Mouse (Mus musculus) adrenal gland, adult 2 months (tissue): ENCODE measurements around the gene Zfp712. TPM values are rescaled to one million over a fixed set of nuclear protein-coding genes. Genes with fewer than 3 reads are reported as not detected.
A peak's percentile ranks its signal among the peaks of the same experiment; 100 is the strongest.

Source experiments
- DNase-seq: peaks from one replicate; pipeline ENCODE4 v3.0.0; 2021
- long read RNA-seq: library from polyadenylated mRNA; stranded (forward); transcript quantifications from one replicate; pipeline ENCODE4 v2.0.0, GENCODE M21; 2021
- polyA plus RNA-seq: library from polyadenylated mRNA; depleted of rRNA; stranded (reverse); fragments of >200 nt; gene quantifications from 2 replicates; pipeline ENCODE4 v1.2.3, GENCODE M21; 2012; rRNA removed
- total RNA-seq, 2 experiments: library from RNA; stranded (reverse); gene quantifications; 2 replicates each; pipeline ENCODE4 v1.2.3; 2021

Gene Zfp712
- total RNA-seq, result 1 to 10 TPM; 2.0 to 2.2 TPM
- polyA plus RNA-seq, result 0.02 and 0.04 TPM in 2 replicates
- long read RNA-seq, partial matches to known transcripts, result 0 of 2 reads
- long read RNA-seq, other reads (novel, unspliced or antisense), result 0 of 2 reads

GRCm38 (mm10) chr13:67060786-67061358 lies at the start of gene Zfp712:
TSS of gene Zfp712 (minus strand) at chr13:67061170.
- DNase-seq, result peak; percentile 94

GRCm38 (mm10) chr13:67108821-67109206 lies 47.8 kb upstream of the Zfp712 start:
- DNase-seq, result no peak

- peak; percentile 92 for DNase-seq
Measured at GRCm38 (mm10) chr13:67108194-67108820, 47.3 kb upstream of the Zfp712 start, which contains the start of gene Gm28557. TSS of gene Gm28557 (minus strand) at chr13:67108604.

GRCm38 (mm10) chr13:67107681-67108080 lies 46.7 kb upstream of the Zfp712 start:
- no peak for DNase-seq

- no peak for DNase-seq
Measured at GRCm38 (mm10) chr13:67097876-67098275, 36.9 kb upstream of the Zfp712 start, which contains the start of gene Zfp708. TSS of gene Zfp708 (minus strand) at chr13:67097976.

GRCm38 (mm10) chr13:67090154-67090553 lies 29.2 kb upstream of the Zfp712 start:
- DNase-seq, result no peak

GRCm38 (mm10) chr13:67081946-67082345 lies 21.0 kb upstream of the Zfp712 start:
- DNase-seq, result no peak

GRCm38 (mm10) chr13:67081142-67081713 lies 20.3 kb upstream of the Zfp712 start:
- peak; percentile 91 for DNase-seq

GRCm38 (mm10) chr13:67077244-67077643 lies 16.3 kb upstream of the Zfp712 start:
- DNase-seq, result no peak

- no peak for DNase-seq
Measured at GRCm38 (mm10) chr13:67072786-67073185, 11.8 kb upstream of the Zfp712 start.

- DNase-seq, result no peak
Measured at GRCm38 (mm10) chr13:67065386-67065785, 4.4 kb upstream of the Zfp712 start.

- no peak for DNase-seq
Measured at GRCm38 (mm10) chr13:67062427-67062826, 1.5 kb upstream of the Zfp712 start.

GRCm38 (mm10) chr13:67060161-67060785 lies 697 bp downstream of the Zfp712 start:
- no peak for DNase-seq

Other genes with a start within 250 kb of the Zfp712 start
- gene Gm10767, start 156.3 kb downstream of the Zfp712 start, total RNA-seq, result 1 to 10 TPM; 1.6 to 2.6 TPM
- 0.10 and 0.28 TPM in 2 replicates for gene Gm10767, start 156.3 kb downstream of the Zfp712 start, polyA plus RNA-seq
- gene Zfp708, start 36.8 kb upstream of the Zfp712 start, total RNA-seq, result under 1 TPM; 0.29 to 0.79 TPM
- gene Zfp708, start 36.8 kb upstream of the Zfp712 start, polyA plus RNA-seq, result not detected in 2 replicates
- 1 to 10 TPM; 6.2 to 7.2 TPM for gene Gm28557, start 47.4 kb upstream of the Zfp712 start, total RNA-seq
- gene Gm28557, start 47.4 kb upstream of the Zfp712 start, polyA plus RNA-seq, result 0.67 and 0.73 TPM in 2 replicates
- gene Rslcan18, start 55.1 kb upstream of the Zfp712 start, total RNA-seq, result 1 to 10 TPM in 1 of 2 experiments, under 1 TPM in 1; 0.52 to 2.0 TPM
- 0.04 and 0.06 TPM in 2 replicates for gene Rslcan18, start 55.1 kb upstream of the Zfp712 start, polyA plus RNA-seq
- gene Zfp759, start 60.5 kb upstream of the Zfp712 start, total RNA-seq, result 1 to 10 TPM; 4.1 to 4.7 TPM
- gene Zfp759, start 60.5 kb upstream of the Zfp712 start, polyA plus RNA-seq, result 0.03 TPM in 1 of 2 replicates, not detected in the other
- 1 to 10 TPM; 5.6 to 6.0 TPM for gene Rsl1, start 112.0 kb upstream of the Zfp712 start, total RNA-seq
- gene Rsl1, start 112.0 kb upstream of the Zfp712 start, polyA plus RNA-seq, result 0.36 and 0.73 TPM in 2 replicates
- gene Zfp455, start 133.3 kb upstream of the Zfp712 start, total RNA-seq, result 1 to 10 TPM; 1.9 to 2.4 TPM
- not detected in 2 replicates for gene Zfp455, start 133.3 kb upstream of the Zfp712 start, polyA plus RNA-seq
- gene Zfp458, start 217.3 kb upstream of the Zfp712 start, total RNA-seq, result 1 to 10 TPM; 3.4 to 3.6 TPM
- gene Zfp458, start 217.3 kb upstream of the Zfp712 start, polyA plus RNA-seq, result 0.09 and 0.13 TPM in 2 replicates
- gene Zfp457, start 245.3 kb upstream of the Zfp712 start, total RNA-seq, result 1 to 10 TPM; 3.3 to 4.6 TPM
- gene Zfp457, start 245.3 kb upstream of the Zfp712 start, polyA plus RNA-seq, result 0.15 and 0.73 TPM in 2 replicates